Mouse (Mus musculus) gastrocnemius, postnatal 10 days (tissue): ENCODE data around the gene Mgat5b. TPM values are rescaled to one million over a fixed set of nuclear protein-coding genes. Genes with fewer than 3 reads are reported as not detected.

Experiments
- DNase-seq: peaks from one replicate; pipeline ENCODE4 v3.0.0; 2021; ENCODE audit warnings: mixed read lengths
- total RNA-seq, 2 experiments: library from RNA; stranded (reverse); gene quantifications; 2 replicates each; pipeline ENCODE4 v1.2.3; 2021

Mgat5b gene
- total RNA-seq, 2 experiments from 2014 or later = 0.54 to 1.1 TPM

GRCm38 (mm10) chr11:117031249-117031648, 112.6 kb downstream of the Mgat5b start:
- DNase-seq = no peak

- no peak for DNase-seq
Observed at GRCm38 (mm10) chr11:117035661-117036336, 117.1 kb downstream of the Mgat5b start.

Other genes with a start within 250 kb of the Mgat5b start
- gene St6galnac1, start 143.4 kb upstream of the Mgat5b start, total RNA-seq = not detected
- gene Mxra7, start 90.8 kb upstream of the Mgat5b start, total RNA-seq = 10 to 100 TPM; 39.7 to 50.1 TPM
- gene Mettl23, start 75.6 kb upstream of the Mgat5b start, total RNA-seq = 10 to 100 TPM; 28.4 to 32.5 TPM
- 10 to 100 TPM; 23.9 to 26.4 TPM for gene Jmjd6, start 75.4 kb upstream of the Mgat5b start, total RNA-seq
- gene Mfsd11, start 66.4 kb upstream of the Mgat5b start, total RNA-seq = 10 to 100 TPM; 29.9 to 31.3 TPM
- 100 to 1,000 TPM; 123 to 146 TPM for gene Srsf2, start 65.8 kb upstream of the Mgat5b start, total RNA-seq
- 10 to 100 TPM; 91.6 to 93.4 TPM for gene Sec14l1, start 196.3 kb downstream of the Mgat5b start, total RNA-seq